Mouse (Mus musculus) liver, embryonic 16.5 days (tissue): ENCODE measurements at regions not wholly inside any gene's neighbourhood (a gene's known extent, or its start where the extent isn't known, plus 50 kb on each side); places are given as distances from the start of the nearest gene placed in this dataset.

ENCODE experiments used
- ATAC-seq: fragments of 200-750 bp; cut with Nextera tagmentation; 2 replicates; pipeline ENCODE4 v1.8.0; 2017; ENCODE audit warnings: low read depth, mild to moderate bottlenecking, moderate number of reproducible peaks, moderate library complexity
- H3K27ac ChIP-seq: fragments of 300-500 bp; sonication (generic); 2 replicates; pipeline ENCODE4 v1.5.1; 2014; ENCODE audit warnings: mild to moderate bottlenecking, low read length
- H3K27me3 ChIP-seq: fragments of 300-500 bp; sonication (generic); 2 replicates; pipeline ENCODE4 v1.6.1; 2014; ENCODE audit warnings: low read depth, low read length, mixed read lengths; ENCODE audit not compliant: control insufficient read depth, insufficient read depth
- H3K36me3 ChIP-seq: fragments of 300-500 bp; sonication (generic); 2 replicates; pipeline ENCODE4 v1.6.1; 2014; ENCODE audit warnings: mild to moderate bottlenecking; ENCODE audit not compliant: control insufficient read depth, insufficient read depth
- H3K4me1 ChIP-seq: fragments of 300-500 bp; sonication (generic); 2 replicates; pipeline ENCODE4 v1.6.1; 2014; ENCODE audit warnings: low read depth, low read length, mixed read lengths; ENCODE audit not compliant: control insufficient read depth
- H3K4me2 ChIP-seq: fragments of 300-500 bp; sonication (generic); 2 replicates; pipeline ENCODE4 v1.6.1; 2014; ENCODE audit warnings: low read depth, low read length, mixed read lengths
- H3K4me3 ChIP-seq: fragments of 300-500 bp; sonication (generic); 2 replicates; pipeline ENCODE4 v1.5.1; 2014; ENCODE audit warnings: low read depth, mild to moderate bottlenecking, low read length
- H3K9ac ChIP-seq: fragments of 300-500 bp; sonication (generic); 2 replicates; pipeline ENCODE4 v1.6.1; 2014; ENCODE audit warnings: low read depth, low read length
- H3K9me3 ChIP-seq: fragments of 300-500 bp; sonication (generic); replicated peaks from 2 replicates; pipeline ENCODE4 v1.6.1; 2016; ENCODE audit warnings: low read length; ENCODE audit not compliant: control insufficient read depth
- WGBS: fragments of 180-500 bp; shearing (Covaris S2); extraction: QIAGEN DNeasy Blood & Tissue Kit; methylation state at CpG from one replicate; pipeline ENCODE4 v1.1.7; 2014; ENCODE audit not compliant: insufficient replicate concordance; 5-methylcytosine and 5-hydroxymethylcytosine counted together

DNA sequence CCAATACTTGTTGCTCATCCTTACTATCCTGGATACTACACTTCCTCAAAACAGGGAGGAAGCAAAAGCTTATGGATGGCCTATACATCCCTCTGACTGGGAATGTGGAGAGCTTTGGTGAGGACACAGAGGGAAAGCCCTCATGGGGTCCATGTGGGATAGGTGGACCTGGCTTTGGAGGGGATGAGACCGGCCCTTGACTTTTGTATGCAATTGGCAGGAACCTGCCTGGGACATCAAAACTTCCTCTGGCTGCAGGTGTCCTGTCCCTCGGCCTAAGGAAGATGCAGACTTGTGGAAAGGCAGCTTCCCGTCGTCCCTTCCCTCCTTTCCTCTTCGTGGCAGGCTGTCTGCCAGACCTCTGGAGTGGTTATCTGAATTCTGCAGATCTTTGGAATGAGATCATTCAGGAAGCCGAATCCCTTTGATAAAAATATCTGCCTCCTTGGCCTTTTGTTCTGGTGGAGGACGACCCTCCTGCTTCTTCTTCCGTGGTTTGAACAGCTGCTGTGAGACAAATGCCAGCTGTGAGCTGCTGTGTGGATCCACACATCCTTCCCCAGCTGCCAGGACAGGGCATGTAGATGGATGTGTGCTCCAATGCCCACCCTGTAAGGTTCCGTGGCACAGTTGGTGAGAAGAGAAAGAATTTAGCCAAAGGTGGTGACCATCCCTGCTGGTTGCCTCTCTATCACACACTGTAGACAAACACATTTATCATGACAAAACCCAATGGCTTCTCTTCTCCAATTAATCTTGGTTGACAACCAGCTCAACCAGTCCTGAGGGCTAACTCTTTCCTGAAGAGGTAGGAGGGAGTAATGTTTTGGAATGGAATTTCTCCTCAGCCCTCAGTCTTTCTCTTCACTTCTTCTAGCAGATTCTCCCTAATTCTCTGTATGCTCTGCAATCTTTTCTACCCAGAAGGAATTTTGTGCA lies 57.9 kb upstream of the Rapgef5 start:
- H3K27me3 ChIP-seq: peaks cover 3% of the 10 kb centered on the region; the same call in 1 of the 2 replicates
- ATAC-seq: no peak
- no peak overlapping the region for H3K4me2 ChIP-seq
- no peak overlapping the region for H3K4me3 ChIP-seq
- H3K27ac ChIP-seq: no peak overlapping the region
- no peak overlapping the region for H3K9ac ChIP-seq
- H3K9me3 ChIP-seq: no peaks in the 10 kb centered on the region
- H3K36me3 ChIP-seq: no peaks in the 10 kb centered on the region
- no peaks in the 10 kb centered on the region for H3K4me1 ChIP-seq
- WGBS: 27% methylated on average over 9 of the region's 9 CpGs

DNA sequence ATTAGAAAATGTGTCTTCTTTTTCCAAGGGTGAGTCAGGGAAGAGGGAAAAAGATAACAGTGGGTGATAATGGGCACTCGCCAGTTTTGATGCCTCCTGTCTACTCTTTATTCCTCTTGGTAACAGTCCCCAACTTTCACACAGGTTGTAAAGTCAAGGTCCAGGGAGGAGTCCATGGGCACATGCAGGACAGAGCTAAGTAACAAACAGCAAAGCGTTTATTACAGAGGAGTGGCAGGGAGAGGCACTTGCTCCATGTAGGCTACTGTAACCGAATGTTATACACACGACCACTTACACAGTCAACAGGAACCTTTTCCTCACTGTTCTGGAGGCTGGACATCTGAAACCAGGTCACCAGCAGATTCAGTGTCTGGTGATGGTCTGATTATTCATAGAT lies 56.7 kb upstream of the Rapgef5 start:
- Histone ChIP-seq H3K4me2 (no peak overlapping the region), H3K4me3 (no peak overlapping the region), H3K9me3 (no peaks in the 10 kb centered on the region), H3K36me3 (no peaks in the 10 kb centered on the region), H3K4me1 (no peaks in the 10 kb centered on the region), H3K27me3 (peaks cover 3% of the 10 kb centered on the region; the same call in 1 of the 2 replicates), H3K9ac (no peak overlapping the region), H3K27ac (no peak overlapping the region)
- WGBS: 52% methylated on average over 4 of the region's 4 CpGs
- ATAC-seq: no peak

DNA sequence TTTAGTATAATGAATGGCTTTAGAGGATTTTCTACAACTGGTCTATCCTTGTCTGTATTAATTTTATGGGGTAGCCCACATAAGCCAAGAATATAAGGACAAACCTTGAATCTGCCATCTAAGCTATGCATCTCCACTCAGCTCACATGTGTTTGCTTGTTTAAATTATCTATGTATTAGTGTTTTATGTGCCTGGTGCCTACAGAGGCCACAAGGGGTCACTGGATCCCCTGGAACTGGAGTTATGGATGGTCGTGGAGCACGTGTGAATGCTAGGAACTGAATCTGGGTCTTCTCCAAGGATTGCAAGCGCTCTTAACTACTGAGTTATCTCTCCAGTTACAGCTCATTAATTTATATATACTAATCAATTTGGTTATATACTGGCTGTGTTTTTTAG lies 51.1 kb upstream of the Rapgef5 start:
- Histone ChIP-seq H3K36me3 (no peaks in the 10 kb centered on the region), H3K27ac (no peak overlapping the region), H3K27me3 (no peaks in the 10 kb centered on the region), H3K4me2 (no peak overlapping the region), H3K9ac (no peak overlapping the region), H3K4me3 (no peak overlapping the region), H3K9me3 (no peaks in the 10 kb centered on the region), H3K4me1 (no peaks in the 10 kb centered on the region)
- WGBS: 60% methylated on average over 3 of the region's 3 CpGs
- no peak for ATAC-seq

DNA sequence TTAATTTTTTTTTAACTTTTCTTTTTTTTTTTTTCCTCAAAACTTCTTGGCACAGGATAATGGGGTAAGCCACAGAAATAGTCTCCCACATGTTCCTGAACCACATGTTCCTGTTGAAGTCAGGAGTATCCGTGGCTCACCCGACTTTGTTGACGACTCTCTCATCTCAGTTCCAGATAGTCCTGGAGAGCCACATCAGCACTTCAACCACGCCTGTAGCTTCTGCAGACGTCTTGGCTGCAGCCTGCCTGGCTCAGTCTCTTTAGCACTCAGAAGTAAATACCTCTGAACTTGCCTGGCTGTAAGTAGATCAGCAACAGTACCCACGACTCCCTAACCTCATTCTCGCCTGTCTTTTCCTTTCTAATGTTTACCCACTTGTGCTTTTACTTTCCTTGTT lies 50.3 kb upstream of the Rapgef5 start:
- no peaks in the 10 kb centered on the region for H3K27me3 ChIP-seq
- H3K9ac ChIP-seq: no peak overlapping the region
- no peak overlapping the region for H3K4me2 ChIP-seq
- ATAC-seq: no peak
- H3K4me1 ChIP-seq: no peaks in the 10 kb centered on the region
- H3K36me3 ChIP-seq: no peaks in the 10 kb centered on the region
- no peak overlapping the region for H3K27ac ChIP-seq
- 38% methylated on average over 7 of the region's 7 CpGs for WGBS
- H3K9me3 ChIP-seq: no peaks in the 10 kb centered on the region
- no peak overlapping the region for H3K4me3 ChIP-seq
